Mouse (Mus musculus) megakaryocyte, embryonic 14.5 days (primary cell): ENCODE measurements around the gene Med22.

ENCODE experiments used
- FLI1 ChIP-seq: IDR thresholded peaks from 2 replicates; pipeline ENCODE4 v1.6.1; 2012; ENCODE audit warnings: low read length, inconsistent platforms, mixed read lengths
- GATA1 ChIP-seq: IDR thresholded peaks from 3 replicates; pipeline ENCODE4 v1.6.1; 2012; ENCODE audit warnings: mixed read lengths, low read length, inconsistent platforms, borderline replicate concordance

DNA sequence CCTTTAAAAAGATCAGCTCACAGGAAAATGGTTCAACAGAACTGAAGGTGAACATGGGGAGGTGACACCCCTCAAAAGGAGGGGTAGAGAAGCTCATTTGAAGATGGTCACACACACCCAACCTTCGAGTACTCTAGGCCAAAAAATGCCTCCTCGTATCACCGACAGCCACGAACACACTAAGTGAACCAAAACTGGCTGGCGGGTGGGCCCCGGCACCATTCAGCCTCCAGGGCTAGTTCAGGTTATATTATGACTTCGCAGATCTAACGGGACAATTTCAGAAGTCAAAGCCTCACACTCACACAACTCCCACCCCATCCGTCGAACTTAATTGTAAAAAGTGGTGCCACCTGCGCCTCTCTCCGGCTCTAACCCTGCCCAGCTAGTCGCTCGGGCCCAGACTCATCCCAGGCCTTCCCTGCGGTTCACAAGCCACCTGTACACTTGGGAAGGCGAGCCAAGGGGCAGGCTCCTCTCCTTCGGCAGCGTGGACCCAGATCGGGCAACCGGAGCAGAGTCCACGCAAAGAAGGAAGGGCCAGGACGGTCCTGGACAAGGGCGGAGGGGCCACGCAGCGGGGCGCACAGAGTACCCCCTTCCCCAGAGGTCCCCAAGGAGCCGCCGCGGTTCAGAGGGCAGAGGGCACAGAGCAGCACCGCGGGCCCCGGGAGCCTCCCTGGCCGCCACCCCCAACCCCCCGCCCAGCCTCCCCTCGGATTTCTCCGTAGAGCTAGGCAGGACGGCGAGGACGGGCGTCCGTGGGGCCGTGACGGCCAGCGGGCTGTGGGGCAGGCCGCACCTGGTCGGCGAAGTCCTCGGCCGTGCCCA lies 22.2 kb upstream of the Med22 start:
- TF ChIP-seq GATA1: no peak
- TF ChIP-seq FLI1: no peak
